In the genomic region with DNA sequence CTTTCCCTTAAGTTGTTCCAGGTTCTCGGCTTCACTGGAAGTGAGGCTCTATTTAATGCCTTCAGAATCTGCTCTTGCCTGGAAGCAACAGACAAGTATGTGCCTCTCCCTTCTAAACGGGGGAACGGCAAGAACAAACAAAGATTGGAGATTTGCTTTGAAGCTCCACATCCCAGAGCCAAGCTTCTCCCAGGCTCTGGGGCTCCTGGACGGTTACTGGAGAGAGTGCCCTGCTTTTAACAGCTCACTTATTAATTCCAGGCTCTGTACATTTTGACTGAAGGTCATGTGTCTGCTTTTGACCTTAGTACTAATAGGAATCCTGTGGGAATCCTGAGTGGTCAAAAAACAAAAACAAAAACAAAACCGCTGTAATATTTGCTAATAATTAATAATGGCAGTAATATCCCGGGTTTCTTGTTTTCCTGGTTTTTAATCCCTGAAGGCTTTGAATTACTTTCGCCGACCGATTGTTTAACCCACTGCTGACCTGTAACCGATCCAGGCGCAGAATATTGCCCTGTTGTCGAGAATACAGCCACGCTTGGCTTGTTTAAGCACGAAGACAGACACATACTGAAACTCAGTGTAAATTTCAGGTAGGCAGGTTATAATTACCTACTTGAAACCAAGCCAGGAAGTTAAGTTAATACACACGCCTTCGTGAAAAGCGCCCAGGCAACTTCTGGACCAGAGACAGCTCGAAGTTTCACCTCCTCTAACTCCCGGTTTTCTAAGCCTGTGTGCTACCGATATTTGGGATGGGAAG, we compare ENCODE assay signal across 12 mouse cellular contexts. TPM values are rescaled to one million over a fixed set of nuclear protein-coding genes. Genes with fewer than 3 reads are reported as not detected.
DNase-seq lines count a peak whose midpoint lies in the region; ATAC-seq and TF ChIP-seq lines count a peak whose summit lies in the region.
"Had no signal": no experiment of that assay in that cellular context is flagged by ENCODE, and none has a peak within 500 bp of the region (broad histone marks: within the 10 kb centered on the region; RNA-seq: fewer than 3 reads in every experiment).

No protein-coding gene starts in this region.

- no peak for TF ChIP-seq EP300 in CH12.LX (IDR thresholded peaks at IDR 0.05; ENCODE audit: low read length)

- 20% methylated on average over 20 of the region's 20 CpGs for WGBS in embryonic facial prominence, embryonic 12.5 days
- 30% methylated on average over 20 of the region's 20 CpGs for WGBS in kidney, embryonic 15.5 days
- 69% methylated on average over 20 of the region's 20 CpGs for WGBS in liver, embryonic 13.5 days (ENCODE audit: insufficient replicate concordance)

- ATAC-seq in embryonic facial prominence, embryonic 12.5 days (ENCODE audit: insufficient number of reproducible peaks, insufficient read depth, low FRiP score, low TSS enrichment), result no peak
- no peak for ATAC-seq in kidney, embryonic 15.5 days (replicated peaks; ENCODE audit: low FRiP score)
- ATAC-seq in liver, embryonic 13.5 days (ENCODE audit: low read depth), result no peak

- TF ChIP-seq RAD21 in CH12.LX (IDR thresholded peaks at IDR 0.05; ENCODE audit: low read depth, low read length), result no peak

- H3K9me3 ChIP-seq in CH12.LX (replicated peaks; ENCODE audit: low read length), result peaks cover 4% of the 10 kb centered on the region
- H3K9me3 ChIP-seq in embryonic facial prominence, embryonic 12.5 days, result no peaks in the 10 kb centered on the region
- no peaks in the 10 kb centered on the region for H3K9me3 ChIP-seq in kidney, embryonic 15.5 days (replicated peaks)
- no peaks in the 10 kb centered on the region for H3K9me3 ChIP-seq in liver, embryonic 13.5 days (replicated peaks)

- intact Hi-C loops in left cerebral cortex, adult 2 months (cut with DNase I), result no loop called here

- H3K4me3 ChIP-seq in CH12.LX (replicated peaks in 1 of 3; ENCODE audit: low read depth in 2 of 3, low read length in 2 of 3, poor library complexity in 1 of 3), result no peak overlapping the region
- no peak overlapping the region for H3K4me3 ChIP-seq in embryonic facial prominence, embryonic 12.5 days
- H3K4me3 ChIP-seq in kidney, embryonic 15.5 days (replicated peaks), result no peak overlapping the region
- no peak overlapping the region for H3K4me3 ChIP-seq in liver, embryonic 13.5 days (replicated peaks)
- H3K4me3 ChIP-seq in left cerebral cortex, adult 2 months, result no peak overlapping the region

- peaks cover 4 to 39% of the 10 kb centered on the region in 2 experiments for H3K4me1 ChIP-seq in CH12.LX (ENCODE audit: control insufficient read depth in 1 of 2, insufficient read depth in 2 of 2)
- H3K4me1 ChIP-seq in embryonic facial prominence, embryonic 12.5 days, result peaks cover 33% of the 10 kb centered on the region
- H3K4me1 ChIP-seq in kidney, embryonic 15.5 days, result peaks cover 58% of the 10 kb centered on the region
- H3K4me1 ChIP-seq in liver, embryonic 13.5 days (replicated peaks), result peaks cover 27% of the 10 kb centered on the region

- TF ChIP-seq CTCF in CH12.LX (conservative IDR thresholded peaks at IDR 0.05 in 1 of 2, IDR thresholded peaks at IDR 0.05 in 1 of 2; ENCODE audit: low read depth in 2 of 2, low read length in 2 of 2), result no peak
- TF ChIP-seq CTCF in left cerebral cortex, adult 2 months (IDR thresholded peaks at IDR 0.05), result no peak

- no peaks in the 10 kb centered on the region for H3K27me3 ChIP-seq in CH12.LX (replicated peaks)
- H3K27me3 ChIP-seq in embryonic facial prominence, embryonic 12.5 days, result no peaks in the 10 kb centered on the region
- H3K27me3 ChIP-seq in kidney, embryonic 15.5 days, result no peaks in the 10 kb centered on the region
- H3K27me3 ChIP-seq in liver, embryonic 13.5 days, result no peaks in the 10 kb centered on the region

- dilution Hi-C loops in CH12.LX (cut with MboI; ENCODE audit: extremely low pct_ligation_motif_present, extremely low pct_unique_long_range_greater_than_20kb, low sequenced_read_pairs), result no loop called here

- no peaks in the 10 kb centered on the region for H3K79me2 ChIP-seq in CH12.LX (replicated peaks; ENCODE audit: control insufficient read depth, extremely low read depth, insufficient read depth, poor library complexity, severe bottlenecking)

- no peak for DNase-seq in CH12.LX (ENCODE audit: extremely low read depth)
- no peak for DNase-seq in liver, embryonic 13.5 days
- DNase-seq in right cerebral cortex, adult 2 months (ENCODE audit: low spot score in 2 of 2), result no peak
- no peak for DNase-seq in cerebellum, postnatal 10 days
- DNase-seq in left cerebral cortex, adult 2 months (ENCODE audit: extremely low spot score in 1 of 2, low spot score in 2 of 2), result no peak
- DNase-seq: heart, adult 18-20 months; heart, postnatal 4 days; layer of hippocampus, adult 9-11 months; lung, postnatal 36 days had no signal

- no peaks in the 10 kb centered on the region for H3K36me3 ChIP-seq in CH12.LX (replicated peaks in 1 of 2; ENCODE audit: control insufficient read depth in 1 of 2, insufficient read depth in 1 of 2, low read length in 1 of 2)
- H3K36me3 ChIP-seq in embryonic facial prominence, embryonic 12.5 days, result no peaks in the 10 kb centered on the region
- no peaks in the 10 kb centered on the region for H3K36me3 ChIP-seq in kidney, embryonic 15.5 days
- H3K36me3 ChIP-seq in liver, embryonic 13.5 days, result no peaks in the 10 kb centered on the region

- no peak overlapping the region for H3K9ac ChIP-seq in CH12.LX (ENCODE audit: insufficient read depth, low read depth)
- no peak overlapping the region for H3K9ac ChIP-seq in embryonic facial prominence, embryonic 12.5 days
- H3K9ac ChIP-seq in kidney, embryonic 15.5 days, result no peak overlapping the region
- no peak overlapping the region for H3K9ac ChIP-seq in liver, embryonic 13.5 days

- no peak overlapping the region for H3K27ac ChIP-seq in CH12.LX (ENCODE audit: insufficient read depth, low read depth)
- H3K27ac ChIP-seq in embryonic facial prominence, embryonic 12.5 days, result peak overlapping the region; percentile 68
- H3K27ac ChIP-seq in kidney, embryonic 15.5 days, result peak overlapping the region; percentile 90
- H3K27ac ChIP-seq in liver, embryonic 13.5 days, result peak overlapping the region; percentile 34
- H3K27ac ChIP-seq in left cerebral cortex, adult 2 months, result no peak overlapping the region

- in situ Hi-C loops in CH12.LX (cut with MboI; ENCODE audit: low pct_ligation_motif_present, low pct_unique_long_range_greater_than_20kb, low sequenced_read_pairs), result no loop called here

- peak overlapping the region; percentile 55; the same call in 1 of the 2 replicates for H3K4me2 ChIP-seq in CH12.LX (ENCODE audit: insufficient read depth, low read depth, poor library complexity, severe bottlenecking)
- H3K4me2 ChIP-seq in embryonic facial prominence, embryonic 12.5 days (replicated peaks), result no peak overlapping the region
- H3K4me2 ChIP-seq in kidney, embryonic 15.5 days, result peak overlapping the region; percentile 5
- H3K4me2 ChIP-seq in liver, embryonic 13.5 days, result no peak overlapping the region

- TF ChIP-seq POLR2A in CH12.LX (IDR thresholded peaks at IDR 0.05; ENCODE audit: low read depth, low read length), result no peak

TF ChIP-seq in CH12.LX, 34 proteins besides CTCF, POLR2A, EP300 and RAD21:
- TF ChIP-seq IRF4 (IDR thresholded peaks at IDR 0.05; ENCODE audit: low read depth, low read length) (0 out of 2 replicates have a peak, but pooled peaks have one; percentile 6), ZNF384 (IDR thresholded peaks at IDR 0.05; ENCODE audit: low read depth, low read length) (no peak)

RNA-seq across cellular contexts. Expression of a gene that starts 7.3 kb away (rescaled TPM):
- total RNA-seq in CH12.LX (2012; rRNA removed), result not detected in 2 replicates
- total RNA-seq in CH12.LX (2014; rRNA removed), result 0.42 TPM in 1 of 2 replicates, not detected in the other
- 1.3 and 2.1 TPM in 2 replicates for polyA plus RNA-seq in CH12.LX (2012; ENCODE audit: insufficient read length, low read depth)
- 3.4 and 4.0 TPM in 2 replicates for polyA plus RNA-seq in embryonic facial prominence, embryonic 12.5 days (2016; fragmentation: Nextera tagmentation; extraction: Ambion mirVana)
- polyA plus RNA-seq in kidney, embryonic 15.5 days (2015; fragmentation: Nextera tagmentation; extraction: Ambion mirVana), result 3.2 TPM in 1 of 2 replicates, not detected in the other
- polyA plus RNA-seq in liver, embryonic 13.5 days (2015; fragmentation: Nextera tagmentation; extraction: Ambion mirVana), result 0.32 and 0.86 TPM in 2 replicates
- 10 to 100 TPM; 34.0 to 39.1 TPM for total RNA-seq in left cerebral cortex, adult 2 months (2021)
- total RNA-seq: monocyte, adult 5-6 weeks had no signal

Comparison
In these comparisons a context has a peak if more than half of its experiments do, and no peak if none do; other contexts are left out.
1. H3K27ac ChIP-seq: peak in embryonic facial prominence, embryonic 12.5 days (single experiment), kidney, embryonic 15.5 days (single experiment) and liver, embryonic 13.5 days (single experiment); none in CH12.LX (single experiment) and left cerebral cortex, adult 2 months (single experiment).
2. H3K4me2 ChIP-seq: peak in CH12.LX (single experiment) and kidney, embryonic 15.5 days (single experiment); none in embryonic facial prominence, embryonic 12.5 days (single experiment) and liver, embryonic 13.5 days (single experiment).